Mouse (Mus musculus) 3134 (cell line): ENCODE measurements around the gene Lamb3.

Experiments used
- DNase-seq: peaks from one replicate; pipeline ENCODE4 v3.0.0-alpha.2; 2011; ENCODE audit warnings: low spot score; ENCODE audit not compliant: insufficient read length; ENCODE audit errors: extremely low read depth

Lamb3 gene

GRCm38 (mm10) chr1:193200640-193201382 lies 6.7 kb upstream of the Lamb3 start:
- no peak for DNase-seq

- no peak for DNase-seq
Observed at GRCm38 (mm10) chr1:193201383-193201778, 6.1 kb upstream of the Lamb3 start, which contains the start of gene Traf3ip3. TSS of gene Traf3ip3 (minus strand) at chr1:193201703.

GRCm38 (mm10) chr1:193203821-193204220 lies 3.7 kb upstream of the Lamb3 start:
- no peak for DNase-seq

GRCm38 (mm10) chr1:193205431-193205830 lies 2.1 kb upstream of the Lamb3 start:
- no peak for DNase-seq

GRCm38 (mm10) chr1:193208178-193208577 lies 679 bp downstream of the Lamb3 start:
- DNase-seq: no peak

GRCm38 (mm10) chr1:193211371-193211770 lies 3.9 kb downstream of the Lamb3 start:
- DNase-seq: no peak

- no peak for DNase-seq
Observed at GRCm38 (mm10) chr1:193214053-193214452, 6.6 kb downstream of the Lamb3 start.

GRCm38 (mm10) chr1:193216000-193216399 lies 8.5 kb downstream of the Lamb3 start:
- no peak for DNase-seq

- DNase-seq: no peak
Observed at GRCm38 (mm10) chr1:193220408-193220807, 12.9 kb downstream of the Lamb3 start.

- DNase-seq: no peak
Observed at GRCm38 (mm10) chr1:193225531-193225930, 18.0 kb downstream of the Lamb3 start.

GRCm38 (mm10) chr1:193226114-193226513 lies 18.6 kb downstream of the Lamb3 start:
- no peak for DNase-seq

- DNase-seq: peak; percentile 37
Observed at GRCm38 (mm10) chr1:193226724-193227522, 19.4 kb downstream of the Lamb3 start.

- DNase-seq: no peak
Observed at GRCm38 (mm10) chr1:193227537-193227936, 20.0 kb downstream of the Lamb3 start.

GRCm38 (mm10) chr1:193229570-193229969 lies 22.1 kb downstream of the Lamb3 start:
- no peak for DNase-seq

GRCm38 (mm10) chr1:193230531-193230930 lies 23.0 kb downstream of the Lamb3 start:
- no peak for DNase-seq

- DNase-seq: no peak
Observed at GRCm38 (mm10) chr1:193230935-193231334, 23.4 kb downstream of the Lamb3 start.

- DNase-seq: no peak
Observed at GRCm38 (mm10) chr1:193232732-193233131, 25.2 kb downstream of the Lamb3 start.

- DNase-seq: no peak
Observed at GRCm38 (mm10) chr1:193234130-193234645, 26.7 kb downstream of the Lamb3 start.

GRCm38 (mm10) chr1:193234930-193235329 lies 27.4 kb downstream of the Lamb3 start:
- DNase-seq: no peak

GRCm38 (mm10) chr1:193238426-193238825 lies 30.9 kb downstream of the Lamb3 start:
- no peak for DNase-seq

GRCm38 (mm10) chr1:193241436-193241835 lies 33.9 kb downstream of the Lamb3 start:
- no peak for DNase-seq

- peak; percentile 34 for DNase-seq
Observed at GRCm38 (mm10) chr1:193242238-193242637, 34.7 kb downstream of the Lamb3 start.
